Mouse (Mus musculus): ENCODE results near the gene Nfix. TPM values are rescaled to one million over a fixed set of nuclear protein-coding genes. Genes with fewer than 3 reads are reported as not detected.
"Not testable (repeated sequence)": the region's sequence is repeated elsewhere in the genome, so short reads cannot be mapped to it uniquely, and the experiment has no call there.

Gene Nfix
- polyA plus RNA-seq, 1 experiment from 2014 or later = 2.8 TPM

GRCm38 (mm10) chr8:84687705-84688100, 112.4 kb downstream of the Nfix start, which contains the start of gene Nacc1:
TSS of gene Nacc1 (minus strand) at chr8:84687862.
- ATAC-seq (ENCODE audit: insufficient read depth) = peak; percentile 78
- H3K4me2 ChIP-seq = peak within 1 kb of the TSS; percentile 91
- H3K9ac ChIP-seq = peak within 1 kb of the TSS; percentile 98
- H3K4me3 ChIP-seq (replicated peaks) = peak within 1 kb of the TSS; percentile 98
- H3K9me3 ChIP-seq (replicated peaks) = no peaks in the 10 kb centered on the region
- WGBS (ENCODE audit: insufficient replicate concordance) = under 1% methylated on average over 34 of the region's 37 CpGs
- peak within 1 kb of the TSS; percentile 93 for H3K27ac ChIP-seq (replicated peaks)
- H3K4me1 ChIP-seq (replicated peaks) = peaks cover 66% of the 10 kb centered on the region
- H3K36me3 ChIP-seq (replicated peaks) = peaks cover 37% of the 10 kb centered on the region
- no peaks in the 10 kb centered on the region for H3K27me3 ChIP-seq

- peak overlapping the region; percentile 98 for H3K4me3 ChIP-seq (replicated peaks)
- no peaks in the 10 kb centered on the region for H3K27me3 ChIP-seq
- H3K4me1 ChIP-seq (replicated peaks) = peaks cover 71% of the 10 kb centered on the region
- H3K4me2 ChIP-seq = peak overlapping the region; percentile 91
- H3K36me3 ChIP-seq (replicated peaks) = peaks cover 37% of the 10 kb centered on the region
- peak overlapping the region; percentile 93 for H3K27ac ChIP-seq (replicated peaks)
- H3K9ac ChIP-seq = peak overlapping the region; percentile 98
- WGBS (ENCODE audit: insufficient replicate concordance) = under 1% methylated on average over 59 of the region's 62 CpGs
- no peaks in the 10 kb centered on the region for H3K9me3 ChIP-seq (replicated peaks)
- ATAC-seq (ENCODE audit: insufficient read depth) = peak; percentile 37
Observed at GRCm38 (mm10) chr8:84687003-84687704, 113.0 kb downstream of the Nfix start.

GRCm38 (mm10) chr8:84686191-84687002, 113.7 kb downstream of the Nfix start, which contains the start of gene Trmt1:
TSS of gene Trmt1 (plus strand) at chr8:84686307.
- Histone ChIP-seq H3K4me2 (peak within 1 kb of the TSS; percentile 91), H3K27ac (replicated peaks) (peak within 1 kb of the TSS; percentile 93), H3K9me3 (replicated peaks) (no peaks in the 10 kb centered on the region), H3K4me3 (replicated peaks) (peak within 1 kb of the TSS; percentile 98), H3K27me3 (no peaks in the 10 kb centered on the region), H3K36me3 (replicated peaks) (peaks cover 35% of the 10 kb centered on the region), H3K4me1 (replicated peaks) (peaks cover 74% of the 10 kb centered on the region), H3K9ac (peak within 1 kb of the TSS; percentile 98)
- ATAC-seq (ENCODE audit: insufficient read depth) = 0 out of 2 replicates have a peak, but pooled peaks have one; percentile 4
- WGBS (ENCODE audit: insufficient replicate concordance) = 5% methylated on average over 20 of the region's 20 CpGs

DNA sequence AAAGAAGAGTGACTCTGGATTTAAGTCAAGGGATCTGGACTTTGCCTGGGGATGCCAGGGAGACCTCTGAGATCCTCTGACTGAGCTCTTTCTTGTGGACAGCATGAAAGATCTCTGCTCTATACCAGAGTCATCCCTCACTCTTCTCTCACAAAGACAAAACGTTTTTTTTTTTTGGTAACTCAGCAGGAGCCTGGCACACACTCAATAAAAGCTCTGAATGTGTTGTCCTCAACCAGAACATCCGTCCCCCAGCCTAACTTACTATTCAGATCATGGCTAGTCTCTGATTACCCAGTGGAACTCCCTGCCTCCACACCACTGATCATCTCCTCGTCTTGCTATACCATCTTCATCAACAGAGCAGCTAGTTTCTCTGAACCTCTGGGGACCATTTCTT, 115.6 kb downstream of the Nfix start:
- Histone ChIP-seq H3K9me3 (replicated peaks) (no peaks in the 10 kb centered on the region), H3K36me3 (replicated peaks) (peaks cover 39% of the 10 kb centered on the region), H3K9ac (no peak overlapping the region), H3K27ac (replicated peaks) (no peak overlapping the region), H3K4me2 (no peak overlapping the region), H3K4me3 (replicated peaks) (no peak overlapping the region), H3K27me3 (no peaks in the 10 kb centered on the region), H3K4me1 (replicated peaks) (peaks cover 60% of the 10 kb centered on the region)
- WGBS (ENCODE audit: insufficient replicate concordance) = 52% methylated on average over 3 of the region's 3 CpGs
- ATAC-seq (ENCODE audit: insufficient read depth) = no peak

GRCm38 (mm10) chr8:84682257-84682656, 117.9 kb downstream of the Nfix start:
- H3K4me2 ChIP-seq = no peak overlapping the region
- H3K4me3 ChIP-seq (replicated peaks) = no peak overlapping the region
- no peaks in the 10 kb centered on the region for H3K27me3 ChIP-seq
- H3K9ac ChIP-seq = no peak overlapping the region
- WGBS (ENCODE audit: insufficient replicate concordance) = 60% methylated on average over 2 of the region's 2 CpGs
- peaks cover 41% of the 10 kb centered on the region for H3K36me3 ChIP-seq (replicated peaks)
- H3K27ac ChIP-seq (replicated peaks) = no peak overlapping the region
- H3K9me3 ChIP-seq (replicated peaks) = no peaks in the 10 kb centered on the region
- ATAC-seq (ENCODE audit: insufficient read depth) = no peak
- H3K4me1 ChIP-seq (replicated peaks) = peaks cover 47% of the 10 kb centered on the region

GRCm38 (mm10) chr8:84681476-84681875, 118.7 kb downstream of the Nfix start:
- ATAC-seq (ENCODE audit: insufficient read depth) = no peak
- Histone ChIP-seq H3K9me3 (replicated peaks) (no peaks in the 10 kb centered on the region), H3K4me3 (replicated peaks) (no peak overlapping the region), H3K4me2 (no peak overlapping the region), H3K27ac (replicated peaks) (no peak overlapping the region), H3K4me1 (replicated peaks) (peaks cover 45% of the 10 kb centered on the region), H3K9ac (no peak overlapping the region), H3K36me3 (replicated peaks) (peaks cover 47% of the 10 kb centered on the region), H3K27me3 (no peaks in the 10 kb centered on the region)
- 68% methylated on average over 2 of the region's 2 CpGs for WGBS (ENCODE audit: insufficient replicate concordance)

- Histone ChIP-seq H3K27me3 (no peaks in the 10 kb centered on the region), H3K4me2 (no peak overlapping the region), H3K9ac (no peak overlapping the region), H3K36me3 (replicated peaks) (peaks cover 64% of the 10 kb centered on the region), H3K27ac (replicated peaks) (no peak overlapping the region), H3K4me1 (replicated peaks) (peaks cover 10% of the 10 kb centered on the region), H3K4me3 (replicated peaks) (no peak overlapping the region), H3K9me3 (replicated peaks) (no peaks in the 10 kb centered on the region)
- 79% methylated on average over 5 of the region's 5 CpGs for WGBS (ENCODE audit: insufficient replicate concordance)
- ATAC-seq (ENCODE audit: insufficient read depth) = no peak
Observed at GRCm38 (mm10) chr8:84677305-84677704, 122.8 kb downstream of the Nfix start.

GRCm38 (mm10) chr8:84670295-84671006, 129.7 kb downstream of the Nfix start:
- Histone ChIP-seq H3K27ac (replicated peaks) (peak overlapping the region; percentile 0; the same call in 1 of the 2 replicates), H3K4me1 (replicated peaks) (peaks cover 40% of the 10 kb centered on the region), H3K36me3 (replicated peaks) (peaks cover 41% of the 10 kb centered on the region)
- not testable (repeated sequence) for H3K9ac ChIP-seq; H3K9me3 ChIP-seq (replicated peaks); H3K4me2 ChIP-seq; H3K4me3 ChIP-seq (replicated peaks); H3K27me3 ChIP-seq
- ATAC-seq (ENCODE audit: insufficient read depth) = peak; percentile 51
- 62% methylated on average over 5 of the region's 5 CpGs for WGBS (ENCODE audit: insufficient replicate concordance)

- H3K27me3 ChIP-seq = no peaks in the 10 kb centered on the region
- peaks cover 27% of the 10 kb centered on the region for H3K36me3 ChIP-seq (replicated peaks)
- no peak overlapping the region for H3K9ac ChIP-seq
- peaks cover 45% of the 10 kb centered on the region for H3K4me1 ChIP-seq (replicated peaks)
- WGBS (ENCODE audit: insufficient replicate concordance) = 53% methylated on average over 6 of the region's 6 CpGs
- no peak overlapping the region for H3K4me2 ChIP-seq
- no peak overlapping the region for H3K4me3 ChIP-seq (replicated peaks)
- no peak overlapping the region for H3K27ac ChIP-seq (replicated peaks)
- no peak for ATAC-seq (ENCODE audit: insufficient read depth)
- no peaks in the 10 kb centered on the region for H3K9me3 ChIP-seq (replicated peaks)
Observed at GRCm38 (mm10) chr8:84668731-84669485, 131.2 kb downstream of the Nfix start.

- H3K9ac ChIP-seq = no peak overlapping the region
- H3K9me3 ChIP-seq (replicated peaks) = no peaks in the 10 kb centered on the region
- 67% methylated on average over 1 of the region's 1 CpGs for WGBS (ENCODE audit: insufficient replicate concordance)
- ATAC-seq (ENCODE audit: insufficient read depth) = no peak
- peaks cover 19% of the 10 kb centered on the region for H3K36me3 ChIP-seq (replicated peaks)
- H3K4me2 ChIP-seq = no peak overlapping the region
- no peak overlapping the region for H3K4me3 ChIP-seq (replicated peaks)
- peaks cover 52% of the 10 kb centered on the region for H3K4me1 ChIP-seq (replicated peaks)
- no peak overlapping the region for H3K27ac ChIP-seq (replicated peaks)
- H3K27me3 ChIP-seq = no peaks in the 10 kb centered on the region
Observed at GRCm38 (mm10) chr8:84668081-84668480, 132.1 kb downstream of the Nfix start.
